Mouse (Mus musculus) brain, embryonic 14.5 days (tissue): ENCODE measurements around the gene Spsb1.

Experiments used
- CTCF ChIP-seq: fragments of 200-500 bp; IDR thresholded peaks from 2 replicates; pipeline ENCODE4 v1.5.1; 2012; ENCODE audit warnings: inconsistent platforms, mild to moderate bottlenecking, moderate library complexity, borderline replicate concordance; ENCODE audit not compliant: insufficient read depth, insufficient read length; ENCODE audit errors: extremely low read depth
- POLR2A ChIP-seq: fragments of 200-500 bp; IDR thresholded peaks from 2 replicates; pipeline ENCODE4 v1.6.1; 2012; ENCODE audit warnings: mild to moderate bottlenecking, inconsistent platforms, borderline replicate concordance; ENCODE audit not compliant: poor library complexity, insufficient read depth, insufficient read length, severe bottlenecking; ENCODE audit errors: extremely low read depth

- TF ChIP-seq POLR2A (no peak), CTCF (no peak)
Measured at GRCm38 (mm10) chr4:149897661-149898260, 57.1 kb downstream of the Spsb1 start.
